Comparison of ENCODE assay signal across 12 mouse cellular contexts in genomic region chr14:55011116-55011515, GRCm38 (mm10). TPM values are rescaled to one million over a fixed set of nuclear protein-coding genes. Genes with fewer than 3 reads are reported as not detected.
A peak's percentile ranks its signal among the peaks of the same experiment; 100 is the strongest.
DNase-seq lines count a peak whose midpoint lies in the region; ATAC-seq and TF ChIP-seq lines count a peak whose summit lies in the region.
"Had no signal": no experiment of that assay in that cellular context is flagged by ENCODE, and none has a peak within 500 bp of the region (broad histone marks: within the 10 kb centered on the region; RNA-seq: fewer than 3 reads in every experiment).

No protein-coding gene starts in this region.

- peak; percentile 54 for TF ChIP-seq CTCF in liver, embryonic 14.5 days (IDR thresholded peaks at IDR 0.05; ENCODE audit: low read depth)
- TF ChIP-seq CTCF in ES-Bruce4 (IDR thresholded peaks at IDR 0.05; ENCODE audit: low read depth, low read length) = peak; percentile 87

- no peak overlapping the region for H3K27ac ChIP-seq in forebrain, embryonic 14.5 days (ENCODE audit: low read depth, low read length)
- H3K27ac ChIP-seq in forebrain, embryonic 15.5 days (replicated peaks) = no peak overlapping the region
- no peak overlapping the region for H3K27ac ChIP-seq in liver, embryonic 14.5 days
- H3K27ac ChIP-seq in liver, embryonic 12.5 days = no peak overlapping the region
- no peak overlapping the region for H3K27ac ChIP-seq in ES-Bruce4 (ENCODE audit: insufficient read depth, low read length)
- H3K27ac ChIP-seq: embryonic facial prominence, embryonic 15.5 days had no signal

- H3K4me3 ChIP-seq in forebrain, embryonic 14.5 days (ENCODE audit: low read depth, low read length) = no peak overlapping the region
- no peak overlapping the region for H3K4me3 ChIP-seq in forebrain, embryonic 15.5 days
- H3K4me3 ChIP-seq in liver, embryonic 14.5 days (ENCODE audit: insufficient read depth in 1 of 2, low read depth in 2 of 2, low read length in 2 of 2) = no peak overlapping the region
- no peak overlapping the region for H3K4me3 ChIP-seq in liver, embryonic 12.5 days
- H3K4me3 ChIP-seq in ES-Bruce4 (ENCODE audit: low read depth, low read length) = no peak overlapping the region
- H3K4me3 ChIP-seq: embryonic facial prominence, embryonic 15.5 days had no signal

- H3K36me3 ChIP-seq in forebrain, embryonic 14.5 days (ENCODE audit: control insufficient read depth, insufficient read depth, low read length) = no peaks in the 10 kb centered on the region
- H3K36me3 ChIP-seq in forebrain, embryonic 15.5 days = no peaks in the 10 kb centered on the region
- H3K36me3 ChIP-seq in liver, embryonic 14.5 days (replicated peaks; ENCODE audit: control insufficient read depth, insufficient read depth, low read depth) = no peaks in the 10 kb centered on the region
- no peaks in the 10 kb centered on the region for H3K36me3 ChIP-seq in liver, embryonic 12.5 days
- no peaks in the 10 kb centered on the region for H3K36me3 ChIP-seq in ES-Bruce4 (ENCODE audit: control insufficient read depth, insufficient read depth, low read length, poor library complexity, severe bottlenecking)
- H3K36me3 ChIP-seq: embryonic facial prominence, embryonic 15.5 days had no signal

- H3K9me3 ChIP-seq in forebrain, embryonic 14.5 days (replicated peaks; ENCODE audit: control insufficient read depth, low read length) = no peaks in the 10 kb centered on the region
- H3K9me3 ChIP-seq in forebrain, embryonic 15.5 days = no peaks in the 10 kb centered on the region
- no peaks in the 10 kb centered on the region for H3K9me3 ChIP-seq in liver, embryonic 14.5 days (ENCODE audit: control insufficient read depth, low read length)
- no peaks in the 10 kb centered on the region for H3K9me3 ChIP-seq in liver, embryonic 12.5 days (replicated peaks)
- H3K9me3 ChIP-seq in ES-Bruce4 (replicated peaks; ENCODE audit: control insufficient read depth, insufficient read depth, low read length, poor library complexity, severe bottlenecking) = no peaks in the 10 kb centered on the region
- H3K9me3 ChIP-seq: embryonic facial prominence, embryonic 15.5 days had no signal

- H3K4me2 ChIP-seq in forebrain, embryonic 14.5 days (ENCODE audit: low read length) = no peak overlapping the region
- no peak overlapping the region for H3K4me2 ChIP-seq in forebrain, embryonic 15.5 days (replicated peaks)
- no peak overlapping the region for H3K4me2 ChIP-seq in liver, embryonic 14.5 days (ENCODE audit: low read depth)
- H3K4me2 ChIP-seq in liver, embryonic 12.5 days = no peak overlapping the region
- H3K4me2 ChIP-seq: embryonic facial prominence, embryonic 15.5 days had no signal

- WGBS in forebrain, embryonic 14.5 days = 61% methylated on average over 4 of the region's 4 CpGs
- 53% methylated on average over 4 of the region's 4 CpGs for WGBS in forebrain, embryonic 15.5 days
- 50% methylated on average over 4 of the region's 4 CpGs for WGBS in liver, embryonic 14.5 days (ENCODE audit: insufficient replicate concordance)
- 62% methylated on average over 4 of the region's 4 CpGs for WGBS in liver, embryonic 12.5 days (ENCODE audit: insufficient replicate concordance)

- TF ChIP-seq POLR2A in ES-Bruce4 (IDR thresholded peaks at IDR 0.05; ENCODE audit: insufficient read depth, low read length) = no peak

- no peak for ATAC-seq in forebrain, embryonic 14.5 days
- ATAC-seq in forebrain, embryonic 15.5 days (replicated peaks) = no peak
- ATAC-seq in liver, embryonic 14.5 days (ENCODE audit: insufficient read depth) = no peak
- no peak for ATAC-seq in liver, embryonic 12.5 days

- TF ChIP-seq EP300 in liver, embryonic 14.5 days (IDR thresholded peaks at IDR 0.05; ENCODE audit: low read depth) = no peak
- TF ChIP-seq EP300 in ES-Bruce4 (IDR thresholded peaks at IDR 0.05; ENCODE audit: insufficient read depth, low read depth, low read length) = no peak

- H3K27me3 ChIP-seq in forebrain, embryonic 14.5 days (replicated peaks; ENCODE audit: control insufficient read depth, insufficient read depth, low read length) = no peaks in the 10 kb centered on the region
- H3K27me3 ChIP-seq in forebrain, embryonic 15.5 days = no peaks in the 10 kb centered on the region
- no peaks in the 10 kb centered on the region for H3K27me3 ChIP-seq in liver, embryonic 14.5 days (ENCODE audit: control insufficient read depth, insufficient read depth, low read length)
- peaks cover 8% of the 10 kb centered on the region; the same call in 1 of the 2 replicates for H3K27me3 ChIP-seq in liver, embryonic 12.5 days (replicated peaks)
- H3K27me3 ChIP-seq in ES-Bruce4 (ENCODE audit: control insufficient read depth, insufficient read depth, low read length, poor library complexity, severe bottlenecking) = no peaks in the 10 kb centered on the region
- H3K27me3 ChIP-seq: embryonic facial prominence, embryonic 15.5 days had no signal

- no peak overlapping the region for H3K9ac ChIP-seq in forebrain, embryonic 14.5 days (ENCODE audit: low read length)
- H3K9ac ChIP-seq in forebrain, embryonic 15.5 days (replicated peaks) = no peak overlapping the region
- no peak overlapping the region for H3K9ac ChIP-seq in liver, embryonic 14.5 days (replicated peaks)
- no peak overlapping the region for H3K9ac ChIP-seq in liver, embryonic 12.5 days
- no peak overlapping the region for H3K9ac ChIP-seq in ES-Bruce4 (ENCODE audit: low read depth, poor library complexity, severe bottlenecking)
- H3K9ac ChIP-seq: embryonic facial prominence, embryonic 15.5 days had no signal

- peaks cover 4% of the 10 kb centered on the region for H3K4me1 ChIP-seq in forebrain, embryonic 14.5 days (ENCODE audit: control insufficient read depth, insufficient read depth, low read length)
- H3K4me1 ChIP-seq in forebrain, embryonic 15.5 days = peaks cover 8% of the 10 kb centered on the region
- H3K4me1 ChIP-seq in liver, embryonic 14.5 days (replicated peaks; ENCODE audit: control insufficient read depth in 2 of 2, insufficient read depth in 2 of 2, low read length in 1 of 2) = peaks cover 3 to 4% of the 10 kb centered on the region in 2 experiments; a peak in 3 of 4 replicates
- H3K4me1 ChIP-seq in liver, embryonic 12.5 days = peaks cover 6% of the 10 kb centered on the region
- H3K4me1 ChIP-seq in ES-Bruce4 (ENCODE audit: control insufficient read depth, insufficient read depth, low read length) = no peaks in the 10 kb centered on the region
- H3K4me1 ChIP-seq: embryonic facial prominence, embryonic 15.5 days had no signal

- peak; percentile 42 for DNase-seq in forebrain, embryonic 14.5 days (ENCODE audit: low spot score)
- peak in 2 of 3 experiments; percentile 13 to 29 for DNase-seq in liver, embryonic 14.5 days (ENCODE audit: low read depth in 3 of 3, low spot score in 3 of 3)
- peak; percentile 53 for DNase-seq in induced T-regulatory cell, adult 2 months (ENCODE audit: low read depth)
- no peak for DNase-seq in layer of hippocampus, adult 9-10 months (ENCODE audit: low spot score)
- no peak for DNase-seq in frontal cortex, postnatal 14 days (ENCODE audit: low spot score in 2 of 2)
- DNase-seq: lung, postnatal 10 days had no signal

RNA-seq across cellular contexts. Expression of gene Ngdn, which starts 4.1 kb away (rescaled TPM):
- 64.1 and 72.0 TPM in 2 replicates for polyA plus RNA-seq in forebrain, embryonic 14.5 days (2014; fragmentation: Nextera tagmentation; extraction: Ambion mirVana)
- 67.1 and 70.8 TPM in 2 replicates for polyA plus RNA-seq in forebrain, embryonic 15.5 days (2015; fragmentation: Nextera tagmentation; extraction: Ambion mirVana)
- polyA plus RNA-seq in liver, embryonic 14.5 days (2012; rRNA removed) = 14.4 and 31.0 TPM in 2 replicates
- polyA plus RNA-seq in liver, embryonic 14.5 days (2014; fragmentation: Nextera tagmentation; extraction: Ambion mirVana) = 36.0 and 39.6 TPM in 2 replicates
- polyA plus RNA-seq in liver, embryonic 12.5 days (2016; fragmentation: Nextera tagmentation; extraction: Ambion mirVana) = 55.6 and 57.5 TPM in 2 replicates
- 52.7 and 55.2 TPM in 2 replicates for polyA plus RNA-seq in ES-Bruce4 (2011; ENCODE audit: insufficient read depth, insufficient read length, low read depth, missing spikeins)

RNA-seq across cellular contexts. Expression of gene Myh7, which starts 16.7 kb away (rescaled TPM):
- 5.4 and 6.5 TPM in 2 replicates for polyA plus RNA-seq in forebrain, embryonic 14.5 days (2014; fragmentation: Nextera tagmentation; extraction: Ambion mirVana)
- 6.5 and 6.7 TPM in 2 replicates for polyA plus RNA-seq in forebrain, embryonic 15.5 days (2015; fragmentation: Nextera tagmentation; extraction: Ambion mirVana)
- polyA plus RNA-seq in liver, embryonic 14.5 days (2012; rRNA removed) = 0.03 and 0.07 TPM in 2 replicates
- polyA plus RNA-seq in liver, embryonic 14.5 days (2014; fragmentation: Nextera tagmentation; extraction: Ambion mirVana) = 0.05 TPM in 1 of 2 replicates, not detected in the other
- polyA plus RNA-seq in liver, embryonic 12.5 days (2016; fragmentation: Nextera tagmentation; extraction: Ambion mirVana) = 0.82 and 2.4 TPM in 2 replicates
- polyA plus RNA-seq in ES-Bruce4 (2011; ENCODE audit: insufficient read depth, insufficient read length, low read depth, missing spikeins) = 3.1 TPM in 2 replicates

RNA-seq across cellular contexts. Expression of gene Gm17428, which starts 34.4 kb away (rescaled TPM):
- not detected in 2 replicates for polyA plus RNA-seq in forebrain, embryonic 14.5 days (2014; fragmentation: Nextera tagmentation; extraction: Ambion mirVana)
- not detected in 2 replicates for polyA plus RNA-seq in forebrain, embryonic 15.5 days (2015; fragmentation: Nextera tagmentation; extraction: Ambion mirVana)
- polyA plus RNA-seq in liver, embryonic 14.5 days (2012; rRNA removed) = not detected in 2 replicates
- polyA plus RNA-seq in liver, embryonic 14.5 days (2014; fragmentation: Nextera tagmentation; extraction: Ambion mirVana) = not detected in 2 replicates
- not detected in 2 replicates for polyA plus RNA-seq in liver, embryonic 12.5 days (2016; fragmentation: Nextera tagmentation; extraction: Ambion mirVana)
- polyA plus RNA-seq in ES-Bruce4 (2011; ENCODE audit: insufficient read depth, insufficient read length, low read depth, missing spikeins) = not detected in 2 replicates
- polyA plus RNA-seq: embryonic facial prominence, embryonic 15.5 days; gonadal fat pad, adult 2 months; urinary bladder, adult 2 months had no signal

RNA-seq across cellular contexts. Expression of gene Myh6, which starts 44.4 kb away (rescaled TPM):
- polyA plus RNA-seq in forebrain, embryonic 14.5 days (2014; fragmentation: Nextera tagmentation; extraction: Ambion mirVana) = 0.91 and 1.2 TPM in 2 replicates
- polyA plus RNA-seq in forebrain, embryonic 15.5 days (2015; fragmentation: Nextera tagmentation; extraction: Ambion mirVana) = 1.0 and 1.3 TPM in 2 replicates
- polyA plus RNA-seq in liver, embryonic 14.5 days (2012; rRNA removed) = 0.01 and 0.02 TPM in 2 replicates
- not detected in 2 replicates for polyA plus RNA-seq in liver, embryonic 14.5 days (2014; fragmentation: Nextera tagmentation; extraction: Ambion mirVana)
- polyA plus RNA-seq in liver, embryonic 12.5 days (2016; fragmentation: Nextera tagmentation; extraction: Ambion mirVana) = 0.77 and 1.2 TPM in 2 replicates
- polyA plus RNA-seq in ES-Bruce4 (2011; ENCODE audit: insufficient read depth, insufficient read length, low read depth, missing spikeins) = 1.2 TPM in 1 of 2 replicates, not detected in the other
- polyA plus RNA-seq: gonadal fat pad, adult 2 months had no signal

Comparison
In these comparisons a context has a peak if more than half of its experiments do, and no peak if none do; other contexts are left out.
1. DNase-seq: peak in forebrain, embryonic 14.5 days (single experiment), liver, embryonic 14.5 days (2 of 3) and induced T-regulatory cell, adult 2 months (single experiment); none in layer of hippocampus, adult 9-10 months (single experiment) and frontal cortex, postnatal 14 days (0 of 2).